Mouse (Mus musculus) layer of hippocampus, postnatal 25 days (tissue): Measurements from ENCODE around the gene Pole2. TPM values are rescaled to one million over a fixed set of nuclear protein-coding genes. Genes with fewer than 3 reads are reported as not detected.
A peak's percentile ranks its signal among the peaks of the same experiment; 100 is the strongest.
"Not testable (repeated sequence)": the region's sequence is repeated elsewhere in the genome, so short reads cannot be mapped to it uniquely, and the experiment has no call there.

Experiments used
- DNase-seq, 2 experiments: peaks; one replicate each; pipeline ENCODE4 v3.0.0; 2022; ENCODE audit warnings: mixed read lengths in 2 of 2, low spot score in 1 of 2; ENCODE audit errors: extremely low spot score in 1 of 2
- total RNA-seq, 2 experiments: library from RNA; stranded (reverse); gene quantifications; 2 replicates each; pipeline ENCODE4 v1.2.3; 2021

The Pole2 gene
- total RNA-seq, 2 experiments from 2014 or later = 0.27 to 1.4 TPM

DNA sequence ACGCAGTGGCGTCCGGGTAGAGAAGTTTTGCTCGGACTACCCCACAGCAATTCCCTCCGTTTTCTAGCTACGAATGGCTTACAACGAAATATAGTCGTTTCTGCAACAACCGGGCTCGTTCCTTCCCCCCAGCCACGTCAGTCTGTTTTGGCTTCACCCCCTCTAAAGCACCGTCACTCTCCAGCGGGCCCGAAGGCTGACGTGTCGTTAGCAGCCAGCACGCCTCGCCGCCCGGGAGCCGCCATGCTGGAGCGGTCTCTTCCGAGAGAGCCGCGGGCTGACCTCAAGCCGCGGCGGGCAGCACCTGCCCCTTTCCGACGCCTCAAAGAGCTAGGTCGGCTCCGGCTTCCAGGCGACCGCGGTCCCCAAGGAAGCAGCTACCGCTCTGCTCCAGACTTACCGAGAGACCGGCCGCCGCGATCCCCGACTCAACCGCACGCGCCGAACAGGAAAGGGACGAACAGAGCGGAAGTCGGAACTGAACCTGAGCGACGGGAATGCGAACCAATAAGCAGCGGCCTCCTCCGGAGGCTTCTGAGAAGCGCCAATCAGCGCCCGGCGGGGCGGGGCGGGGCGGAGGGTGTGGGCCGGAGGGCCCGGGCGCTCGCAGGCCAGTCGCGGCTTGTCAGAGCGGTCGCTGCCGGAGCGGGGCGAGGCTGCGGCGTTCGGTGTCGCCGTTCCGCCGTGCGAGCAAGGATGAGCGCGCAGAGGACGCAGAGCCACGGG, 44.2 kb downstream of the Pole2 start, which contains the start of the genes Rpl36al and Mgat2:
TSS of gene Rpl36al (minus strand) at position 501 of the 726 bp plus-strand sequence.
TSS of gene Mgat2 (plus strand) at position 575 of the 726 bp plus-strand sequence.
- DNase-seq = peak; percentile 98 to 99

DNA sequence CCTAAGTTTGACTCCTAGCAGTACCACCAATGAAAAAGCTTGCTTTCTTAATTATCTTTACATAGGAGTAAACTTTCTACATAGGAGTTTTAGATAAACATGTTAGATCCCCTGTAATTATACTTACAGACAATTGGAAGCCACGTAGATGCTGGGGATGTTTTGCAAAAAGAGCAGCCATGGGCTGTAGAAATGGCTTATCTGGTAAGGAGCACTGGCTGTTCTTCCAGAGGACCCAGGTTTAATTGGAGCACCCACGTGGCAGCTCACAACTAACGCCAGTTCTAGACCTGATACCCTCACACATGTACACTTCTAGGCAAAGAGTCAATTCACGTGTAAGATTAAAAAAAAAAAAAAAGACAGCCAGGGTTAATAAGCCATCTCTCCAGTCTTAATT, 46.2 kb downstream of the Pole2 start:
- no peak for DNase-seq

DNA sequence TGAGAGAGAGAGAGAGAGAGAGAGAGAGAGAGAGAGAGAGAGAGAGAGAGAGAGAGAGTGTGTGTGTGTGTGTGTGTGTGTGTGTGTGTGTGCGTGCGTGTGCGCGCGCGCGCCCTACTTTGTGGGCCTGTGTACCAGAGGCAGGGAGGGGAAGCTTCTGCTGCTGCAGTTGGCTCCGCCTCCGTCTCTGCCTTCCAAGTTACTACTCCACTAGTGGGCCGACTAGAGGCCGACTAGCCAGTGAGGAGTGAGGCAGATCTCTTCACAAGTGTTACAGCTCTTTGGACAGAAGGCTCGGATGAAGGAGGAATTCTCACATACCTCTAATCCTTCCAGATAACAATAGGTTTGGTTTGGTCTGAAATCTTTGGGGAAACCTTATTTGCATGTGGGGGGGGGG, 48.6 kb downstream of the Pole2 start:
- no peak for DNase-seq

DNA sequence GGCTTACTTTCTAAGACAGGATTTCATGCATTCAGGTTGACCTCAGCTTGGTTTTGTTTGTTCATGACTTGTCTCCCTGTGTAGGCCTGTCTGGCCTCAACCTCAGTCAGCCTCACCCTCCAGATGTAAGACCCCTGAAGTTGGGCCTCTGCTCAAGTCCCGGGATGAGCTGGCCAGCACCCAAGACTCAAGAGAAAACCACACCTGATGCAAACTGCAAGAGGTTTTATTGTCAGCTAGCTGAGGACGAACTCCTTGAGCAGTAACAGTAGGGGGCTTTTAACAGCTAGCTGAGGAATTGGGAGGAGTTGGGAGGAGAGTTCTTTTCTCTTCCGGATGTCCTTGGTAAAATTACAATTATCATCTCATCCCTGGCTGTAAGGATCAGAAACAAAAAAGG, 50.5 kb downstream of the Pole2 start:
- DNase-seq = no peak

DNA sequence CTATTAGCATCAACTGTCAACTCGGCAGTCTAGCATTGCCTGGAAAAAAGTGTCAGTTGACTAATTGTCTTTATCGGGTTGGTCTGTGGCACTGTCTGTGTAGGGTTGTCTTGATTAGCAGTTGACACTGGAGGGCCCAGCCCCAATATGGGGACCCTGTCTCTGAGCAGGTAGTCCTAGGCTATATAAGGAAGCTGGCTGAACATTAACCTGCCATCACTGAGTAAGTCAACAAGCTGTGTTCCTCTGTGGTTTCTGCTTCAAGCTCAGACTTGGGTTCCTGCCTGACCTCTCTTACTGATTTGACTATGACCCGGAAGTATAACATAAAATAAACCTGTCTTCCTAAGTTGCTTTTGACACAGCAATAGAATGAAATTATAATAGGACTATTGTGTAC, 52.0 kb downstream of the Pole2 start:
- DNase-seq = no peak

DNA sequence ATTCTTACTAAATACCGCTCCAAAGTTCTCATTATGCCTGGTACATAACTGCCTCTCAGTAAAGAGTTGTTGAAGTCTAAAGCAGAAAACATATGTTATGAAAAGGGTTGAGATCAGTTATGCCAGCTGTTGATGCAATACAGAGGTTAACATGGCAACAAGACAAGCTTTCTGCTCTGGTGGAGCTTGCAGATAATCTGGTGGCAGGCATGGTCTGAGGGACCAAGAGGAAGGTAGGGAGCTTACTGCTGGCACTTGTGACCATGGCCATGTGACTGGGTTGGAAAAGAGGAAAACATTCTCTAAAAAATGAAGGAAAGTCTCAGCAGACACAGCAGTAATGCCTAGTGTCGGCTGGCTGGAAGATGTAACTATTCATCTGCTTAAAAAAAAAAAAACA, 56.7 kb downstream of the Pole2 start:
- DNase-seq = no peak

DNA sequence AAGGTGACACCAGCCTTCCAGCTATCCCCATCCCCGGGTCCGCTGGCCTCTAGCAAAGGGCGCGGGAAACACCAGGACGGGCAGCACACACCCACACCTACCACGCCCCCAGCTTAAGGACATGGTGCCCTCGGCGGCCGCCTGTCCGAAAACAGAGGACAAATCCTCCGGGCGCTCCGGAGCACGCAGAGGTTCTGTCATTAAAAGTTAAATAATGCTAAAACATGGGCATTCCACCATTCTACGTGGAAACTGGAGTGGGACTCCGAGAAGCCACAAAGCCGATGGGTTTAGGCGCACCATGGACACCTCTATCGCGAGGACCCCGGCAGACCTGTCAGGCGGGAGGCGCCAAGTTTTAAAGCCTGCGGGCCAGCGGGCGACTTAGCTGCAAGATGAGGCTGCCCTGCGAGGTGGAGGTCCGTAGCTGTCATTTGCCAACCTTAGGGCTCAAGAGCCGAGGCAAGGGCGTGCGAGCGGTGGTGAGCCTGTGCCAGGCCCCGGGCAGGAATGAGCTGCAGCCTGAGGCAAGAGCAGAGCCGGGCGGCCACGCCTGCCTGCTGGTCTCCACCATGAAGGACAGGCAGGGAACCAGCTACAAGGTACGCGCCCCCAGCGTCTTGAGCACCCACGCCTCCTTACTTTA, 59.4 kb downstream of the Pole2 start, which contains the start of gene Lrr1:
TSS of gene Lrr1 (plus strand) at position 354 of the 646 bp plus-strand sequence.
- peak; percentile 81 to 90 for DNase-seq

DNA sequence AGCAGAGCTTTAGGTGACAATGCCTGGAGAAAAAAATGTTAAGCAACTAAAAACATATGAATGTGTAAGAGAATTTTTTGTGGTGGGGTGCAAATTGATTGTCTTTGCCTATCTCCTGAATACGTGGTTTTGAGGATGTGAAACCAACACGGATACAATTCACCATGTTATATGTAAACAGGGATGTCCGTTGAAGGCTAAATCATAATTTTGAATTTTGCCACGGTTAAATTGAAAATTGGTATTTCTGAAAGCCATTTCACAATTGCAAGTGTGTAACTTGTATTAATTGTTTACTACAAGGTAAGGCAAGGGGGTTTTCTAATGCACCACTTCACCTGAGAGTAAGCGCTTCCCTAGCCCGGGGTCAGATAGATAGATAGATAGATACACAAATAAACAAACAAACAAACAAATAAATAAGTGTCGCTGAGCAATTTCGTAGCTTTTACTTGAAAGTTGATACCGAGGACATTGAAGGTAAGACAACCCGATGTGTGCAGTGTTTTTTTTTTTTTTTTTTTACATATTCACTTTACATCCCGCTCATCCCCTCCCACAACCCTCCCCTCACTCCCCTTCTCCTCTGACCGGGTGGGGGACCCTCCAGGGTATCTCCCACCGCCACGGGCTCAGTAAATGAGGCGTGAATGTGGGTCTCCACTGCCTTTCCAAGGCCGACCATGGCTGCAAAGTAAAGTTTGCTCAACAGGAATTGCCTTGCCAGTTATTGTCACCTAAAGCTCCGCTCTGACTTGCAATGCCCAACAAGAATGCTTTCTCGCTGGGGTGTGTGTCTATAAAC, 60.1 kb downstream of the Pole2 start:
- DNase-seq = no peak

DNA sequence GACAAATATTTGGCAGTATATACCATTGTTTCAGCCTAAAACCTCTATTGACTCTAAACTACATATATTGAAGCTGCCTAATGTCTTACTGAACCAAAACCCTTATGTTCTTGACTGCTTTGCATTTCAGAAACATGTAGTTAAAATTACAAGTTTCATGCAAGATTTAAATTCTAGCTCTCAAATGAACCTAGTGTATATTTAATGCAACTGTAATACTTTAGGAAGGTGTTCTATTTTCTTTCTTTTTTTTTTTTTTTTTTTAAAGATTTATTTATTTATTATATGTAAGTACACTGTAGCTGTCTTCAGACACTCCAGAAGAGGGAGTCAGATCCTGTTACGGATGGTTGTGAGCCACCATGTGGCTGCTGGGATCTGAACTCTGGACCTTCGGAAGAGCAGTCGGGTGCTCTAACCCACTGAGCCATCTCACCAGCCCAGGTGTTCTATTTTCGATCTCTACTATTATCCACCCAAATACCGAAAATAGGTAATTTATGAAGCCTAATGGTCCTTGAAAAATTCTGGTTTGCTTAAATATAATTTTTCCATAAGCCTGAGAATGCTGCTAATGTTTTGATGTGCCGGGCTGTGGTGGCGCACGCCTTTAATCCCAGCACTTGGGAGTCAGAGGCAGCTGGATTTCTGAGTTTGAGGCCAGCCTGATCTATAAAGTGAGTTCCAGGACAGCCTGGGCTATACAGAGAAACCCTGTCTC, 61.0 kb downstream of the Pole2 start:
- DNase-seq = not testable (repeated sequence)

DNA sequence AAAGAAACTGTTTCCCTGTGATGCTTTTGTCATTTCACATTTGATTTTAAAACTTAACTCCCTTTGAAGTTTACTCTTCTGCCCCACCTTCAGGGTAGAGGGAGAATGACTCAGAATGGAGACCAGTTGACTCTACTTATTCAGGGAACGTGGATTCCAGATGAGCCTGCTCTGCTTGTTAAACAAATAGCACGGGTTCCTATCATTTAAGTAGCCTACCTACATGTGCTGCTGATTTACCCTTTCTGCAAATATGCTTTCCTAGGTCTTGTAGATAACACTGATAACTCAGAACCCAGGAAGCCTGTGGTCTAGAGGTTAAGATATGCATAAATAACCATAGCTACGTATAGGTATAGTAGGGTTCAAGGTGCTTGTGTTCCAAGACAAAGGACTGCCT, 63.1 kb downstream of the Pole2 start:
- DNase-seq = no peak

DNA sequence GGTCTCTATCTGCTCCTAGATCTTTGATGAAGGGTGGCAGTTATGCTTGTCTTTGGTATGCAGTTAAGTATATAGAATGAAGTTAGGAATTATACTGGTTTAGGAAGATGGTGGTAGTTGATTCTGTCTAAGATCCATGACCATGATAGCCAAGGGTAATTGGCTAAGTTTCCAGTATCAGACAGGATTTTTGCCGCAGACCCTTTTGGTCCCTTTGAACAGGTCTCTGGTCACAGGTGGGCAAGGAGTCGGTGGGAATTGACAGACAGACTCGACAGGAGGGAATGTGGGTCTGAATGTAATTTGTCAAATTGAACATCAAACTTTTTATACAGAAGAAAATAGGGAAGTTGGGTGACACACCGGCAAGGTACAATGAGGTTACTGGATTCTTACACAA, 64.4 kb downstream of the Pole2 start:
- DNase-seq = not testable (repeated sequence)

DNA sequence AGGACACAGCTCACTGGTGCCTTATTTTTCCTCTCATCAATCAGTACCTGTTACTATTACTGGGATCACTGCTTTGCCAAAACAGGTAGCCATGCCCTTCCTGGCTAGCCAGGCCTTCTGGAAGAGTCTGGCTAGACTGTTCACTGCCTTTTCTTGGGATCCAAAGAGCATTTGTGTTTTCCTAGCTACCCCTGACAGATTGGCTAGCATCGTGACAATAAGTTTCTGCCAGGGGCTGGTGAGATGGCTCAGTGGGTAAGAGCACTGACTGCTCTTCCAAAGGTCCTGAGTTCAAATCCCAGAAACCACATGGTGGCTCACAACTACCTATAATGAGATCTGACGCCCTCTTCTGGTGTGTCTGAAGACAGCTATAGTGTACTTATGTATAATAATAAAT, 67.3 kb downstream of the Pole2 start:
- DNase-seq = not testable (repeated sequence)

DNA sequence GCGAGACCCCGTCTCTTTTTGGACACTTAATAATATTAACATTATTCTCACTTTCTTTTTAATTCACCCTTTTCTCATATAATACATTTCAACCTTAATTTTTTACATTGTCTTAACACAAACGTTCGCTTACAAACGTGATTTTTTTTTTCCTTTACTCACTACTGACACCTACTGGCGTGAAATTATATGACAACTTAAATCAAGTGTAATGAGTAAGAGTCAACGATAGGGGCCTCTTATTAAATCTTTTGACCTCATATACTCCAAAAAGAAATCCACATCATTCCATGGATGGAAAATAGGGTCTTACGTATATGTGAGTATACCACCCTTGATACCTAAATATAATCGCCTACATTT, 68.4 kb downstream of the Pole2 start:
- no peak for DNase-seq

DNA sequence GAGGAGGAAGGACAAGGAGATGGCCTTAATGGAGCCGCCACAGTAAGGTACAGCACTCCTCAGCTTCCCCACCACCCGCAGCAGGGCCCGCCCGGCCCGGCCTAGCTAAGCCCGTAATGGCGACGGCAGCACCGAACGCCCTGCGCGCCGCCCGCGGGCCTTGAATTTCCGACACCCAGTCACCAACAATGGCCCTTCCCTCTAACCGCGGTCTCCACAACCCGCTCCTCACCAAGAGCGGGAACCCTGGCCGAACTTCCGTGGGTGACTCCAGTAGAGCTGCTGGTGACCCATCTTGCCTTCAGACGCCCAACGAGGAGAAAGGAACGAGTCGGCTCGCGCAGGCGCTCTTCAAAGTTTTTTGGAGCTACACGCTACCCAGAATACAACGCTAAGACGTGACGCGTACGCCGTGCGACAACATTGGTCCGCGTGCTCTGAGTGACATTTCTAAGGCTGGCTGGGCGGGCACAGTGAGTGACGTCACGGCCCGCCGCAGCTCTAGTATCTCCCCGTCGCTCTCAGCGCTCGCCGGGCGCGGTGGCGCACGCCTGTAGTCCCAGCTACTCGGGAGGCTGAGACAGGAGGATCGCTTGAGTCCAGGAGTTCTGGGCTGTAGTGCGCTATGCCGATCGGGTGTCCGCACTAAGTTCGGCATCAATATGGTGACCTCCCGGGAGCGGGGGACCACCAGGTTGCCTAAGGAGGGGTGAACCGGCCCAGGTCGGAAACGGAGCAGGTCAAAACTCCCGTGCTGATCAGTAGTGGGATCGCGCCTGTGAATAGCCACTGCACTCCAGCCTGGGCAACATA, 69.0 kb downstream of the Pole2 start, which contains the start of gene Rps29:
TSS of gene Rps29 (minus strand) at position 422 of the 813 bp plus-strand sequence.
- peak; percentile 93 to 96 for DNase-seq

DNA sequence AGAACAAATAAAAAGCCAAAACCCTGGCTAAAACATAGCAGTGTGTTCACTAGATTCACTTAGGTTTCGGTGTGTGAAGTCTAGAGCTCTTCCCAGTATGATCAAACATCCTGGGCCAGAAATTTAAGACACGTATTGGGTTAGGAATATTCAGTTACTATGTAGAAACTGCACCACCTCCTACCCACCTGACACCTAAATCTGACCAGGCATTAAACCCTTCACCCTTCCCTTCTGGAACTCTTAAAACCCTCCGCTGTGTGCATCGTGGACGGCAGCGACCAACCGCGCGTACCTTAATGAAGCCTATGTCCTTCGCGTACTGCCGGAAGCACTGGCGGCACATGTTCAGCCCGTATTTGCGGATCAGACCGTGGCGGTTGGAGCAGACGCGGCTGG, 69.6 kb downstream of the Pole2 start:
- no peak for DNase-seq

DNA sequence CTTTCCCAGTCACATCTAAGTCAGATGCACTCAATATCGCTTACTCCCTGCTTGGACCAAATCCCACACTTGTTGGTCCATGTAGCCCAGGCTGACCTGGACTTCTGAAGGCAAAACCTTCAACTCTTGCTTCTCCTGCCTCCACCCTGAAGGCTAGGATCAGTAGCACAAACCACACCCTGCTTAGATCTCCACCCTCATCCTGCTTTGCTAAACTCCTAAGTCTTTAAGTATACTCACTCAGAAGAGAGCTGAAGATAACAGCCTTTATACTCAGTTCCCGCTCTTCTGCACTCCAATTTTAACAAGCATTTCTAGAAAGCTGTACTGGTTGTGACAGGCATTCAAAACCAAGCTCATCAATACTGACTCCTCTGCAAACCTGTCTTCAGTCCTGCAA, 70.9 kb downstream of the Pole2 start:
- no peak for DNase-seq

DNA sequence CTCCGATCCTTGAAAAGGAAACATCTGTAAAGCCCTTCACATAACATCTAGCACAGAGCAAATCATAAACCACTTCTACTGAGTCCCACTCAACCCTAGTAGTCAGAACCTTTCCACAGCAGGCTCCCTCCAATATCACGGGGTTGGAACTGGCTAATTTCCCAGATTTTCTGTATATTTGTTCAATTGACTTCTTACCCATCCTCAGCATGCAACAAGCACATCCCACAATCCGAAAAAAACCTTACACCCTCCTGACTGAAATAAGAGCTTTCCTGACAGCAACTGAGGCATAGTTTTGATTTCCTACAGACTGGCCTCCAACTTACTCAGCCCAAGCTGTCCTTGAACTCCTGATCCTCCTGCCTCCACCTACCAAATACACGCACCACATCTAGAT, 71.6 kb downstream of the Pole2 start:
- no peak for DNase-seq

DNA sequence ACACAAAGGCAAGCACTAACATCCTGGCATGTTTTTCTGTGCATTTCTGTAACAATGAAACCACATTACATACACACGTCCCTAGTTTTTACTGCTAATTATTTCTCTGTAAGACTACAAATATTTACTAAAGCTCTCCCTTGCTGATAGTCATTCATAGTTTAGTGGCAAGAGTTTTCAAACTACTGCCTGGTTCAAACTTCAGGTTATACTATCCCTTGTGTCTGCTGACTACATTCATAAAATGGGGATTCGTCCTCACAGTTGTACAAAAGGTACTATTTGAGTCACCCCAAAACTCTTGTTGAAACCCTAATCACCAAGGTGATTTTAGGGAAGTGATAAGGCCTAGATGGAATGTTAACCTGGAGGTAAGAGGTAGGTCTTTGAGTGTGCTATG, 72.1 kb downstream of the Pole2 start:
- no peak for DNase-seq
